Mouse (Mus musculus) G1E (cell line): ENCODE data around the gene Flt3l.

ENCODE experiments used
- CTCF ChIP-seq: IDR thresholded peaks from 2 replicates; pipeline ENCODE4 v1.5.1; 2012; ENCODE audit warnings: low read depth, low read length, inconsistent platforms, mixed read lengths
- POLR2AphosphoS5 ChIP-seq: IDR thresholded peaks from 2 replicates; pipeline ENCODE4 v1.6.1; 2012; ENCODE audit warnings: low read depth, low read length, inconsistent platforms; ENCODE audit not compliant: insufficient replicate concordance
- TAL1 ChIP-seq: conservative IDR thresholded peaks from 2 replicates; pipeline ENCODE4 v1.6.1; 2012; ENCODE audit warnings: low read depth, low read length, inconsistent platforms, mixed read lengths

- TF ChIP-seq TAL1: no peak
- TF ChIP-seq CTCF: no peak
- no peak for TF ChIP-seq POLR2AphosphoS5
These were observed 38.8 kb downstream of the Flt3l start for GRCm38 (mm10) chr7:45097479-45097878.
